Mouse (Mus musculus) c-Kit-positive CD71-negative TER-119-negative erythroid progenitor cells, embryonic 14.5 days (primary cell): ENCODE results near the gene Lck.

Experiments
- DNase-seq: peaks from one replicate; pipeline ENCODE4 v3.0.0-alpha.2; 2013; ENCODE audit warnings: low read depth

Gene Lck

GRCm38 (mm10) chr4:129573430-129573829 lies at the start of gene Lck:
TSS of gene Lck (minus strand) at chr4:129573641.
- DNase-seq: no peak

GRCm38 (mm10) chr4:129622803-129623535 lies 49.5 kb upstream of the Lck start:
- DNase-seq: no peak

DNA sequence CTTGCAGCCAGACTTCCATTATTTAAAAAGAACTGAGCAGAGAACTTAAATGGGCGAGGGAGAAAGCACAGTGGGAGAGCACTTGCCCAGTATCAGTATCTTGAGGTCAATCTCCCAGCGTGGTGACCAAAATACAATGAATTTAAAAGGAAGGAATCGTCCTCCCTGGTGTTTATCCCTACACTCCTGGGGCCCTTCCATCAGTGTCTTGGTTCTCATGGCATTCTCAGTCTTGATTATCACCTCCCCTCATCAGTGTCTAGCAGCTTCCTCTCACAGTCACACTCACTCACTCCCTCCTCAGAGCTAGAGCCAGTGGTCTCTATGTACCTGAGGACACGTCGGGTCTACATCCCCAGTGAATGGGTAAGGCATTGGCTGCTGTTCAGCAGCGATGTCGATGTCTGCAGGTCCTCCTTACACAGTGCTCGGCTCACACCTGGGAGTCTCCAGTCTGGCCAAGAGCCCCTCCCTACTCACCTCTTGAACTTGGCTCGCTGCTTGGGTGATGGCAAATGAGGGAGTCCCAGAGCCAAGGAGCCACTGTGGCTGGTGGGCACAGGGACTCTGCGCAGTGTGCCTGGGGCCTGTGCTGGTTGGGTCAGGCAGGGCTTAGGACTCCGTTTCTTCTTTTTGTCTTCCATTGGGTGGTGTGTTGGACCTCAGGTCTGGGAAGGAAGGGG lies 48.8 kb upstream of the Lck start:
- no peak for DNase-seq

DNA sequence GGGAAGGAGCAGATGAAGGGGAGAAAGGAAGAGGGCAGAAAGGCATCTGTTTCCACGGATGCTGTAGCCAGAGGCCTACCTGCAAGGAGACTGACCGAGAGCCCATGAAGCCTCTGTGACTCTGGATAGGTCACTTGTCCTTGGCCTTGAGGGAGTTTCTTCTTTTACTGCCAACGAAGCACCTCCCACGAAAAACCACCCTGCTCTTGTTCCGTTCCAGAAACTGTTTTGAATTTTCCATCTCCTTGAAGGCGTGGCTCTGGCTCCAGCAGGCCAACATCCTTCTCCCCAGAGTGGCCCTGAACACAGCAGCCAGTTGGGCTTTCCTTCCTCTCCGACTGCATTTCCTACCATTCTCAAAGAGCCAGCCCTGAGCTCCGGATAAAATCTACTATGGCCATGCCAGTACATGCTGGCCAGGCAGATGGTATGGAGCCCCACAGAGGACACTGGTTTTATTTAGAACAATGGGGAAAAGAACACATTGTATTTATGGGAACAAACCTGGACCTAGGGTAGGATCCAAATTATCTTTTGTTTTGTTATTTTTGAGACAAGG lies 47.9 kb upstream of the Lck start:
- DNase-seq: no peak

GRCm38 (mm10) chr4:129620419-129621282 lies 47.2 kb upstream of the Lck start:
- DNase-seq: no peak

DNA sequence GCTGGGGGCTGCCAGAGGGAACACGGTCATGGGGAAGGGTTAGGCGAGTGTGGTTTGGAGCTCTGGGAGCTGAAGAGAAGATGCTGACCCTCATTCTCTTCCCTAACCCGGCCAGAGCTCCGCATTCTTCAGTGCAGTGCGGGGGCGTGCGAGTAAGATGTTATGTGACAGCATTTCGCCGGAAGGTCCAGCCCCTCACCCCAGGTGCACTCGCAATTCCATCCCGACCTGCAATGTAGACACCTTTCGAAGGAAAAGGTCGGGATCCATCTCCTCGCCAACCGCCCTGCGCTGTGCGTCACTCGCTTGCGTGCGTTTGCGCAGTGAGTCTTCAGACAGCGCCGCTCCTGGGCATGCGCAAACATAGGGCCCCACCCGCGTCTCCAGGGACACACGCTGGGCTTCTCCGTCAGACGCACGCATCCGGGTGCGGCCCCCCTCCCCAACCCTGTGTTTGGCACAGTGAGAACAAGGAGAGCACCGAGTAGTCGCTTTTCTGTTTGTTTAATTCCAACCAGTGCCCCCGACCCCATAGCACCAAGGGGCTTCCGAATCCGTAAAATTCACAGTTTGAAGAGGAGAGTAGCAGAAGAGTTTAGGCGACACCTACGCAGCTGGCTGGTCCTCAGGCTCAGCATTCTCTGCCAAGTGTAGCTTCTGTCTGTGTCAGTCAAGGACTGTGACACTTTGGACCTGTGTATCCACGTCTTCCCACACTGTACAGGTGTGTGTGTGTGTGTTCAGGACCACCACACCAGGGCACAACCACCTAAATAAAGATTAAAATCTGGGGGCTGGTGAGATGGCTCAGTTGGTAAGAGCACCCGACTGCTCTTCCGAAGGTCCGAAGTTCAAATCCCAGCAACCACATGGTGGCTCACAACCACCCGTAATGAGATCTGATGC lies 45.6 kb upstream of the Lck start, which contains the start of gene Iqcc:
Gene Iqcc (minus strand): TSS at position 314 of the 906 bp plus-strand sequence.
- peak; percentile 84 for DNase-seq

- no peak for DNase-seq
These were observed 44.6 kb upstream of the Lck start for GRCm38 (mm10) chr4:129618031-129618430.

GRCm38 (mm10) chr4:129617121-129617641 lies 43.7 kb upstream of the Lck start:
- DNase-seq: no peak

GRCm38 (mm10) chr4:129616631-129617030 lies 43.2 kb upstream of the Lck start:
- no peak for DNase-seq

GRCm38 (mm10) chr4:129615801-129616290 lies 42.4 kb upstream of the Lck start:
- DNase-seq: no peak

DNA sequence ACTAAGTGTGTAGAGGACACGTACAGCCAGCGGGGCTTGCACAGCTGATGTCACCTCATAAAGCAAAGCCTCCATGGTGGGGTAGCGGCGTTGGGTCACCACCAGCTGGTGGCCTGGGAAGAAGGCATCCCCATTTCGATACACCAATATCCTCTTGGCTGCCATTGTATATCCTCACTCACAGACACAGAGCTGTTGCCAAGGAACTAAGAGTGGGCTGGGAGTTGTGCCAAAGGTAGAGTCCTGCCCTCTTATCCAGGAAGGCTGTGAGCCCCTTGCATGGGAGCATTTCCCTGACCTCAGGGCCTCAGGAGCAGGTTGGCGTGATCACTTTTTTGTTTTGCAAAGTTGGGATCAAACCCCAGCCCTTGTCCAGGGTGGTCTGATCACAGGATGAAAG lies 40.7 kb upstream of the Lck start, which contains the start of gene Dcdc2b:
Gene Dcdc2b (minus strand): TSS at position 165 of the 400 bp plus-strand sequence.
- no peak for DNase-seq

- no peak for DNase-seq
These were observed 37.0 kb upstream of the Lck start for GRCm38 (mm10) chr4:129610472-129610871.

DNA sequence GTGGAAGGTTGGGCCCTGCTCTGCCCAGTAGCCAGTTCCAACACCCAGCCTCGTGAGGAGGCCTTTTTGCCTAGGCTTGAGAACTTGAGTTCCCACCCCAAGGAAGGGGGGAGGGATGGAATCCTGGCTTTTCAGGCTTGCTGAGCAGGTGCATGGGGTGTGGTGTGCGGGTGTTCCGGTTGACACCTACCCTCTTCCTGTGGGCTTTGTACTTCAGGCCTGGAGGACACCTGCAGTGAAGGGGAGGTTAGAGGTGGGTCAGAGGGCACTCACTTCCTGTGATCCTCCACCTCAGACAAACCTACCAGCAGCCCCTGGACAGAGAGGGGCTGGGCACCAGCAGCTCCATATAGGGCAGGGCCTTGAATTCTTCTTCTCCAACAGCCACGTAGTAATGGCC lies 36.6 kb upstream of the Lck start:
- no peak for DNase-seq

DNA sequence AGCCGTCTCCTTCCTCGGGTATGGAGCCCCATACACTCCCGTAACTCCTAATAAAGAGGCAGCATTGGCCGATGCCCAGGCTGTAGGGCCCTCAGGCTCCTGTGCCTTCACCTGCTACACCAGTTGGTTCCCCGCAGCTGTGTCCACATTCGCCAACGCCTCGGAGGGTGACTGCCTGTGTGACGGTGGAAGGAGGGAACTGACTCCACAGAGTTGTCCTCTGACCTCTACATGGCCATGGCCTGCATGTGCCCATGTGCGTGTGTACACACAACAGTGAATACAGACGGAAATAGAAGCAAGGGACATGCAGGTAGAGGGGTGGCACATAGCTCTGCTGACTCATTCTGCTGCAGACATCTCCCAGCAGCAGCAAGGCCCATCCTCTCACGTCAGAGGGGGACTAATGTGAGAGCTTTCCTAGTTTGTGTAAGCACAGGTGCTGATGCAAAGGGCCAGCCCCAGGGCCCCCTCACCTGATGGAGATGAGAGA lies 35.7 kb upstream of the Lck start:
- no peak for DNase-seq

DNA sequence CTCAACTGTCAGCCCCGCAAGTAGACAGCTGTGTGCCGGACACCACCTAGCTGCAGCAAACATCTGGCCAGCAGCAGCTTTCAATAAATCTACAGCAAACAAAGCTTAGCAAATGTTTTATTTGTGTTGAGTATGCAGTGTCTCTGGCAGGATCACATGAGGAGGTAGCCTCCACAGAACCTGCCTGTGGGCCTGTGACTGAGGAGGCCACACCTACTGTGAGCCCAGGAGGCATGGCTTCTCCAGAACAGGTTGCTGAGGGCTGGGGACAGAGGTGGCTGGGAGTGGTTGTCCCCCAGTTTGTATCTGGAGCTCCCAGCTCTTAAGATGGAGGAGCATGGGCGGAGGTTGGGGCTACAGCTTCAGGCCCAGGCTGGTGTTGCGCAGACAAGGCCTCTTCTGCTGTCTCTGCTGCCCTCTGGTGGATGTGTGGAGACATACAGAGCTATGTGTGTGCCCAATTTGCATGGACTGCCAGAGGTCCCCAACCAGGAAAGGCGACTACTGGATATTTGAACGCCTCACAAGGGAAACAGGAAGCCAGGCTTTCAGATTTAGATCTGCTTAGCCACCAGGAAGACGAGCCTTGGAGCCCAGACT lies 35.1 kb upstream of the Lck start:
- peak; percentile 83 for DNase-seq

GRCm38 (mm10) chr4:129600233-129601158 lies 27.1 kb upstream of the Lck start, which contains the start of the genes Eif3i and Tmem234:
TSS of gene Eif3i (minus strand) at chr4:129600648.
TSS of gene Tmem234 (plus strand) at chr4:129600668.
- peak; percentile 77 for DNase-seq

DNA sequence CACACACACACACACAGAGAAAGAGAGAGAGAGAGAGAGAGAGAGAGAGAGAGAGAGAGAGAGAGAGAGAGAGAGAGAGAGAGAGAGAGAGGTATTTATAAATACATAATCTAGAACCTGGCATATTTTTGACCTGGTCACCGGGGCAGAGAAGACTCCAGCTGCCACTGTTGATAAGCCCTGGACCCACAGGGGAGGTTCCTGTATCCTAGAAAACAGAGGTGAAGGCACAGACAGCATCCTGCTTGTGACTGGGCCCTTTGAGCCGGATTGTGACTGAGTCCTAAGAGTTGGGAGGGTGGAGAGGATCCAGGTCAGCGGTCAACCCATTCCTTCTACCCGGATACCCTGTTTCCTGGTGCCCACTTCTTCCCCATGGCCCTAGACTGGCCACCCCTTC lies 15.4 kb upstream of the Lck start:
- DNase-seq: no peak

DNA sequence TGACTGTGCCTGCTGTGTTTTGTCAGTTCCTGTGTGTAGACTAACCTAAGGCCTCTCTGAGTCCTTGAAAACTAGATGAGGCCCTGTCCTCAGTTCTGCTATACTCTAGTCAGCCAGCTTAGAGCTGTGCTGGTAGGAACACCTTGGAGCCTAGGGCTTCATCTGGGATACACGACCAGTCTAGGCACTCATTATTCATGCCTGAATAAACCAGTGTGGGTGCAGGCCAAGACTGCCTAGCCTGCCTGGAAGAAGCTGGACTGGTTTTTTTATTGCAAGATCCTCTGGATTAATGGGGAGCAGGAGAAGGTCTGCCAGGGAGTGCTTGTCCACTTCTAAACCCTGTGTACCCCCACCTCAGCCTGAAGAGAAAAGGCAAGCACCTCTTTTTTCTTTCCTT lies 13.5 kb upstream of the Lck start:
- DNase-seq: no peak

GRCm38 (mm10) chr4:129585773-129586172 lies 12.3 kb upstream of the Lck start:
- no peak for DNase-seq
